Mouse (Mus musculus) naive thymus-derived CD4-positive, alpha-beta T cell, adult 2 months (primary cell): Measurements from ENCODE around the gene Itga9.

Experiments used
- DNase-seq: peaks from one replicate; pipeline ENCODE4 v3.0.0-alpha.2; 2011; ENCODE audit warnings: low read depth

Gene Itga9

DNA sequence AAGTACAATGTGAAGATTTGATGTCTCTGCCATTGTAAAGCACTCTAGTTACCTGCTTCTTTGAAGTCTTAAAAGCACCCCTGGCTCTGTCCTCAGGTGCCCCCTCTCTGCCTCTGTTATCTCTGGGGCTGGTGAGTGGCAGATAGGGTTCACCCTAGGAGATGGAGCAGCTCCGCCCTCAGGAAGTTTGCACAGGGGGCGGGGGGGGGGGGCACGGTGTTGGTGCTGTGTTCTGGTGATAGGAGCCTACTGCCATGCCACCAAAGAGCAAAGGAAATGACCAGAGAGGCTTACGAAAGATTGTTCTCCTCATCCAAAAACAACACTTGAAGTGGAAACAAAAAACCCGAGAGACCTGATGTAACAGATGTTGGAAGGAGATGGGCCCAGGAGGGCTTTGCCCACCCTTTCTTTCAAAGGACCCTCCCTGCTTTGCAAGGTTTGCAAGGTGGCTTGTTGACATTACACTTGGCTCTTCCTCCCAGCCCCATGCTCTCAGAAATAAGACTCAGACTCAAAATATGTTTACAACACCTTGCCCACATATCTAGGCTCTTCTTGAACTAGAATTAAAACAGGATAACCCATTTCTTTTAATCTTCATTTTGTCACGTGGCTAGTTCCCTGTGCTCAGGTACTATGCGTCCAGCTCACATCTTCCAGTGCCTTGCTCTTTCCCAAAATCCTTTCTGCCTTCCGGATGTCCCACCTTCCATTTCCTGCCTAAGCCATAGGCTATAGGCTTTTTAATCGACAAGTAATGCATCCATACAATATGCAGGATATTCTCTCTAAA, 79.9 kb downstream of the Itga9 start:
- DNase-seq = peak; percentile 36

DNA sequence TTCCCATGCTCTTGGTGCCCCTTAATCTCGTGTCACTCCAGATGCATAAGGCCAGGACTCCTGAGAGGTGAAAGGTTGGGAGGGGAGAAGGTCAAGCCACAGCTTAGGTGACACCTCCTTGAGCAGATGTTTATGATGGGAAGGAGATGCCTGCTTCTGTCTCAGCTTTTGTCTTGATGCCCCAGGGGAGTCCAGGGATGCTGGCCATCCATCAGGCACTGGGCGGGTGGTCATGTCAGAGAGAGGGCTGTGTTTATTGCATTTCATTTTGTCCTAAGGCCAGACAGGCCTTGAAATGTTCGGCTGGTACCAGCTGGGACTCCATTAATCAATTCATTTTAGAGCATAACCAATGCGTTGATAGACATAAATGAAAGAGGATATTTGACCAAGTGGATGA, 81.8 kb downstream of the Itga9 start:
- DNase-seq = no peak

DNA sequence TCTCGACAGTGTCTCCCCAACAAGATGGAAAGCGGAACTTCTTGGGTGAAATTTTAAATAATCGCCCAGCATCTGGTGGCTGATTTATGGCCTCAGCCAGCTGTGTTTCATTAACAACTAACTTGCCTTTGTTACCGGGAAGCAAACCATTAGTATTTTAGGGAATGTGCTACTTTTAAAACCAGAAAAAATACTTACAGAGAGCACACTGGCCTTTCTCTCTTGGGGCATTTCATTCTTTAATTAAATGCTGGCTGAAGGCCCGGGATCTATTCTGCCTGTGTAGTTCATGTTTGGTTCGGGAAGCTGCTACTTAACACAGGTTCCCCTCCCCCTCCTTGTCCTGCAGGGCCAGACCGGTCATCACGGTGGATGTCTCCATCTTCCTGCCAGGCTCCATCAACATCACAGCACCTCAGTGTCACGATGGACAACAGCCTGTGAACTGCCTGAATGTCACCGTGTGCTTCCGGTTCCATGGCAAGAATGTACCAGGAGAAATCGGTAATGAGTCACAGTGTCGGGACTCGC, 82.5 kb downstream of the Itga9 start:
- no peak for DNase-seq

DNA sequence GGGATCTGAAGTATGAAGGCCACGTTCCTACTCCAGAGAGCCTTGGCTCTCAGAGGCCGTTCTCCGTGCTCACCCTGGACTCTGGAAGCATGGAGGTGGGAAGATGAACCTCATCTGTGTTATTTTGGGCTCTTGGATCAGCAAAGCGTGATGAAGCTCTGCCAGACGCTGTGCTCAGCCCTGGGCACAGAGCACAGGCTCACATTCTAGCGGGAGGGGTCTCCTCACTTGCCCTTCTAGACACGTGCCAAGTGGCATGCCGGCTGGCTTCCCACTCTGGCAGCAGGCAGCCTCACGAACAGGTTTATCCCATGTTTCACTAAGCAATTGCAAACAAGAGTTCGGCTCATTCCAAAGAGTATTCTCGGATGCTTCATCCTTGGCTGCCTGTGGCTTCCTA, 86.8 kb downstream of the Itga9 start:
- no peak for DNase-seq

DNA sequence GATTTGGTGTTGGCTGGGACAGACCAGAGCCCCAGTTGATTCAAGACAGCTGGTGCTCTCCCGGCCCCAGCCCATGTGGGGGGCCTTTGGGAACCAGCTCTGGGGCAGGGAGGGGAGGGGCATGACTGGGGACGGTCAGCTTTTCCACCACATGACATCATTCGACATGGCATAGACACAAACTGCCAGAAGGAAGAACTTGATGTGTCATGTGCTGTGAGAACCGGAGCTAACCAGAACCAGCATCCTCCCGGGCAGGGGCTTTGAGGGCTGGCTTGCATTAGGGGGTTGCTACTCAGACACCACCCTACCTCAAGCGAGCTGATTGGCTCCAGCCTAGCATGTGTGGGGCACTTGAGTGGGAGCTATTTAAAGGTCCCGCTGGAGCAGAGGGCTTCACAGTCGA, 87.9 kb downstream of the Itga9 start:
- DNase-seq = no peak

DNA sequence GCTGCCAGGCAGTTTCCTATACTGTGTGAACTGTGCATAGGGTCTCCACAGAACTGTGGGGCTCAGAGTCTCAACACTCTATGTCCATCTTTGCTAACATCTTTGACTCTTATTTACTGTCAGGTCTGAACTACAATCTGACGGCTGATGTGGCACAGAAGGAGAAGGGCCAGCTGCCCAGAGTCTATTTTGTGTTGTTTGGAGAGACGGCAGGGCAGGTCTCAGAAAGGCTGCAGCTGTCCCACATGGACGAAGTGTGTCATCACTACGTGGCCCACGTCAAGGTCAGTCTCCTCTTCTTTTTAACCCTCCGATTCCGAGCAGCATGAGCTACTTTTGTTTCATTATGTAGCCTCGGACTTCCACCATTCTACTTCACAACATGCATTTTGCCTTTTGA, 91.7 kb downstream of the Itga9 start:
- DNase-seq = no peak

DNA sequence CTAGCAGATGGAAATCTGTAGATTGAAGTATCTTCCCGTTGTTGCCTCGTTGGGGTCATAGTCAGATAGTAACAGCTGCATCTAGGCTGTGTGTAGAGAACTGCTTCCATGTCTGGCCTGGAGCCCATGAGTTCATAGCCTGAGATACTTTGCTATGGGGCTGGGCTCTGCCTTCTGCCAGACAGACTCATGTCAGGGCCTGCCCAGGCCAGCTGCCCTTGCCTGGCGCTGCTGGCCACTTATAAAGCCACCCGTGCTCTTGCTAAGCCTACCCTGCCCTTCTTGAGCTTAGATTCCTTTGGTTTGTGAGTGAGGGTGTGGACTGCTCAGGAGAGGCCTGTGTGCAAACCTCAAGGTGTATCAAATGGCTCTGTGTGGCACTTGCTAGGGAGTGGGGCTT, 93.2 kb downstream of the Itga9 start:
- no peak for DNase-seq

DNA sequence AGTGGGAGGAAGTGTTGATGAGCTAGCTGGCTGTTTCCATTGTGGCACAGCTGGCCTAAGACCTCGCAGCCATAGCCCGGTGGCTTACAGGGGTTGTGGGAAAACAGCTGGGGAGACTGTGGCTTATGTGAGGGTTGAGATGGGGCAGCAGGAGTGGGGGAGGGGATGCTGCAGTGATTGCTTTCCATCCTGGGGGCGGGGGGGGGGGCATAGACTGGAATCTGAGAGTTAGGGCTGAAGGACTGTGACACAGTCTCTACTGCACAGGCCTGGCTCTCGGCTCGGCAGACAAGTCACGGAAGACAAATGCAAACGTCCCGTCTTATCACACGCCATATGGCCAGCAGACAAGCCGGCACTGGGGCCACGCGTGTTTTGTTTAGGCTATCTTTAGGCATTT, 94.4 kb downstream of the Itga9 start:
- DNase-seq = no peak

DNA sequence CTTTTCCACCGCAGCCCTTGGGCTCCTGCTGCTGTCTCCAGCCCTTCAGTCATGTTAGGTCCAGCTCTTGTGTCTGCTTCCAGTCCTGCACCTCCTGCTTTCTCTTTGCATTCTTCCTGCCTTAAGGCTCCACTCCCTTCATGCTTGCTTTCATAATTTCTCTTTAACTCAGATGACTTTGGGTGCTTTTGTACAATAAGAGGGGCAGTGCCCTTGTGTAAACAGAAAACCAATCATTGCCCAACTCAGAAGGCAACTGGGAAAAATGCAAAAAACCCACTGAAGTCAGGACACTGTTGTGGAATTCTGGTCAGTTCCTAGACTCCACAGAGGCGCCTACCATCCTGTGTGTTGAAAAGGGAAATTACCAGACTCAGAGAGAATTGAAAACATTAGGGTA, 95.3 kb downstream of the Itga9 start:
- no peak for DNase-seq

DNA sequence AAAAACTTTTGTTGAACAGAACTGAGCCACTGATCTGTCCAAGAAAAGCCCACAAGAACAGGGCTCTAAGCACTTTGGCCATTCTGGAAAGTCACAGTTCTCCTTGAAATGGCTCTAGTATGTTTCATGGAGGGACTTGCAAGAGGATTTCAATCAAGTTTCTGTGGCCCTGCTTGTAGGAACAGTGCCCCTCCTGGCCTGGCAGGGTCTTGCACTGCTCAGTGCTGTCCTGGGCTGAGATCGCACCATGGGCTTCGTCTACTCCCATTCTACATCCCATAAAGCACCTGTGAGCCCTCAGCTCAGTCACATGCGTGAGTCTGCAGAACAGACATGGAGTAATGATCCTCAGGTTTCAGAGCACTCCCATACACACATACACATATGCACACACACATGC, 96.7 kb downstream of the Itga9 start:
- no peak for DNase-seq

DNA sequence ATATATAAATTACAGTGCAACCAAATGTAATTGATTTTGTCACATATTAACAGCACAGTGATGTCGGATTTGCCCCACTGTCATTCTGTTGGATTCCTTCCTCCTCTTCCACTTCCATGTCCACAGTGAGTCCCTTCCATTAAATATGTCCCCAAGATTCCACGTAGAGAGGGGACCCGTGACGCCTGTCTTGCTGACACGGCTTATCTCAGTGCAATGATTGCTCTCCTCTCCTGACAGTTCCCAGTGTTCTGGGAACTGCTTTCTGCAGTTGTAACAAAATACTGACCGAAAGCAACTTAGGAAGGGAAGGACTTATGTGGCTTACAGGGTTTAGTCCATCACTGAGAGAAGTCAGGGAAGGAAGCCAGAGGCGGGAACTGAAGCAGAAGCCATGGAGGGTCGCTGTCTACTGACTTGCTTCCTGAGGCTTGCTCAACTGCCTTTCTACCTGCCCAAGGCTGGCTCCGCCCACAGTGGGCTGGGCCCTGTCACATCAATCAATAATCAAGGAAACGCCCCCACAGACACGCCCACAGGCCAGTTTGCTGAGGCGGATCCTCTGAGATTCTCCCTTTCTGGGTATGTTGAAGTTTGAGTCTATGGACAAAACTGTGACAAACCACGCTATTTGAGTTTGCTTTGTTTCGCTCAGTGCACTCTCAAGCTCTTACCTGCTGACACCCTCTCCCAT, 99.0 kb downstream of the Itga9 start:
- DNase-seq = peak; percentile 81

DNA sequence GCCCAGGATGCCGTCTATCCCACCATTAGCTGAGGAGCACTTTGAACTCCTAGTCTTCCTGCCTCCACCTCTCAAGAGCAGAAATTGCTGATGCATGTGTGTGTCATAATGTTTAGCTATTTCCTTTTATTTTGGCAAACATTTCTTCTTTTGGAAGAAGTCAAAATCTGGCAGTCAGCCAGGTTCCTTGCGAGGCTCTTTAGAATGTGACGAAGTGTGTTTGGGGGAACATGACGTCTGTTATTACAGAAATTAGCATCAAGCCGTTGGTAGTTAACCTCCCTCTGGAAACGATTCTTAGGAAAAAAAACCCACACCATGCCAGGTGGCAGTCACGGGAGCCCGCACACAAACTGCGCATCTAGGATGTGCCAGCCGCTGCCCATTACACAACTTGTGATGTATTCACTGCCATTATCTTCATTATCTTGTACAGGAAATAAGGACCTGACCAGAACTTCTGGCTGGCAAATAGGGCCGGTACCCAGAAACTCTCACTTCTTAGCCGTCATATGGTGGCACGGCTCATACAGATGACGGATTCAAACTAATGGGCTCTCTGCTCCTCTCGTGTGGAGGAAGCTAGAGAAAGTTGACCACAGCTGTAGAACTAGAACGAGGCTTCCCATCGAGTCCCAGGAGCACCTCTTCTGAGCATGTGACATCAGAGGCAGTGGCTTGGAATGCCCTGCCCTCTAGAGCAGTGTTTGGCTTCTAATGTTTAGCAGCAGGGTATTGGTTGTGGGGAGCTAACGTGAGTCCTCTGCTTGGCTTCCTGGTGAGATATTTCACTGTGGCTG, 99.9 kb downstream of the Itga9 start:
- peak; percentile 64 for DNase-seq

DNA sequence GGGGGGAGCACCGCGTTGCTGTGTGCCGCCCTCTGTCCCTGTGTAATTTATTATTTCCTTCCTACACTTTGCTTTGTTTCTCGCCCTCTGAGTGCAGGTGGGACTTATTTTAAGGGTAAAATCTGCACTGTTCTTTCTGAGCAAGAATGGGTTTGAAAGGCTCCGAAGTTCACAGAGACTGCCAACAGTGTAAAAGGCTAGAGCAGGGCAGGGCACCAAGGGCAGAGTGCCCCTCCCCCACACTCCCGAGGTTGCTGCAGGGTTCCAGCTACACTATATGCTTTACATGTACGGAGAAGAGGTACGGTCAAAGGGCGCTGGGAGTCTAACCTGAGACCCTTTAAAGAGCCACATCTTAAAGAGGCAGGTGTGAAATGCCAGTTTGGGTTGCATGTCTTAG, 104.1 kb downstream of the Itga9 start:
- DNase-seq = no peak

DNA sequence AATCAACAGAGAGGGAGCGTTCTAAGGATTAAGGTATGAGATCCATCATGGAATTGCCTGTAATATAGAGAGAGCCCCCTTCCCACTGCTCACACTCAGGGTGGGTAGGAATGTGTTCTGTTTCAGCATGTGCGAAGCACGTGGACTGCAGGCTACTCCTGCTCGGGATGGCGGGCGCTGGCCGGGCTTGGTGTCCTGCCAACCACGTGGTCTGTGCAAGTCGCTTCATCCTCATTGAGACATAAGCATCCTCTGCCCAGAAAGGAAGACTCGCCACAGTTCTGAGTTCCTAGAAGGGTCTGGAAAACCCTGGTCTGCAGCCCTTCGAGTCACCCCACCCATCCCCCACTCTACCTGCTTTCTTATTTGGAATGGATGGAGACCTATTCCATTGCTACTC, 105.3 kb downstream of the Itga9 start:
- no peak for DNase-seq

DNA sequence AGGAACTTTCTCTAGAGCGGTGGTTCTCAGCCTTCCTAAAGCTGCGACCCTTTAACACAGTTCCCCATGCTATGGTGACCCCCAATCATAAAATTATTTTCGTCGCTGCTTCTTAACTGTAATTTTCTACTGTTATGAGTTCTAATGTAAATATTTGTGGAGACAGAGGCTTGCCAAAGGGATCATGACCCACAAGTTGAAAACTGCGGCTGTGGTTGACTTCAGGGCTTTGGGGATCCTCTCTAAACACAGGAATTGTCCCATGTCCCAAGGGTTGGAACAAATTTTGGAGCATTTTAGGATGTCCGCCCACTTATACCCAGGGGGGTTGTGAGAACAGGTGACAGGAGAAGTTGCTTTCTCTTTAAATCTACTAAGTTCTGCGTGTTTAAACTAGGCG, 107.0 kb downstream of the Itga9 start:
- DNase-seq = no peak

DNA sequence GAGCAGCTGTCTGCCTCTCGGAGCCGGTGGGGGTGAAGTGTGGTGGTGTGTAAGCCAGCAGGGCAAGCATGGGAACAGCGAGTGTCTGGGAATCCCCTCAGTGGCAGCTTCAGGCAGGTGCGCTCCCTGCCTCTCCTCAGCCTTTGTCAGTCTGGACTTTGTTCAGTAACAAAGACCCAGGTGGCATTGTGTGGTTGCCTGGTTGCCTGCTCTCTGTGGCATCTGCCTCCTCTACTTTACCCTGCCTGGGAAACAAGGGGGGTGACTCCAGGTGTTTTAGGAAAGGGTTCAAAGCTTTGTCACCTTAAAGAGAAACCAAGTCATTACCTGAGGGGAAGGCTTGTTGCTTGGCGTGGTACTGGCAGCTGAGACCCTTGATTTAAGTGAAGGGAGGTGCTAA, 108.0 kb downstream of the Itga9 start:
- no peak for DNase-seq

DNA sequence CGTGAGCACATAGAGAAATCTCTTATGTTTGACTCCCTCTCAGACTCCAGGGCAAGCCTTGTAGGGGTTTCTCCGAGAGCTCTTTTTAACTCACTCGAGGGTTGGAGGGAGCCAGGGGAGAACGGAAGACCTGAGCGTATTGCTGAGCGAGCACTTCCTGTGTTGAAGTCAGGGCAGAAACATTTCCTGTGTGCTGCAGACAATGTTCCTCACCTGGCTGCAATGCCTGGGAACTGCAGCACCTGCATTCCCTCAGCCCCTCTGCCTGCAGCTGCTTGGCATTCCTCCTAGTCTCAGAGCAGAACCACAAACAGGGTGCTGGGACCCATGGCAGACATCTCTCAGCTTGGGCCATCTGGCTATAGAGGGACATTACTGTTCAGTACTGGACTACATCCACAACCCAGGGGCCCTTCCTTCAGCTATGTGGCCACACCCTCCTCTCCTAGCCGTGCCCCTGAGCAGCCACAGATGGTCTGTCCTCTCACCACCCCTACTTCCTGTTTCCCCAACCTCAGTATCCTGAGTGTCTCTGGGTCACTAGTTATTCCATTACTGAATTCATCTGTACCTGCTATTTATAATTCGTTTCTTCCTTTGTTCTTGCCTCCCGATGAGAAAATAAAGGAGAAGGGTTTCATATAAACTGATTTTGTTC, 109.6 kb downstream of the Itga9 start:
- peak; percentile 81 for DNase-seq

DNA sequence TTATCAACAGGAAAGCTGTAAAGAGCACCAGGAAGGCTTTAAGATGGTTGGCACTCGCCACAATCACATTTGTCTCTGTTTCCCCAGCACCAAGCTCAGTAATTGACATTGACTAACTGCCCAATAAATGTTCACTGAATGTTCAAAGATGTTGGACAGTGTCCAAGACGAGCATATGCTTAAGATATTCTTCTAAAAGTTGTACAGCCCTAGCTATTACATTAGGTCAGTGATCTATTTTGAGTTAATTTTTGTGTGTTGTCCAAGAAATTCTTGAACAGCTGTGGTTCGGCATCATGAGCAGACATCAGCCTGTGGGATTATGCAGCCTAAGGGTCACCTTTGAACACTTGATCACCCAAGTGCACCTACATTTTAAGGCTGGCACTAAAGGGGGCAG, 110.9 kb downstream of the Itga9 start:
- no peak for DNase-seq

DNA sequence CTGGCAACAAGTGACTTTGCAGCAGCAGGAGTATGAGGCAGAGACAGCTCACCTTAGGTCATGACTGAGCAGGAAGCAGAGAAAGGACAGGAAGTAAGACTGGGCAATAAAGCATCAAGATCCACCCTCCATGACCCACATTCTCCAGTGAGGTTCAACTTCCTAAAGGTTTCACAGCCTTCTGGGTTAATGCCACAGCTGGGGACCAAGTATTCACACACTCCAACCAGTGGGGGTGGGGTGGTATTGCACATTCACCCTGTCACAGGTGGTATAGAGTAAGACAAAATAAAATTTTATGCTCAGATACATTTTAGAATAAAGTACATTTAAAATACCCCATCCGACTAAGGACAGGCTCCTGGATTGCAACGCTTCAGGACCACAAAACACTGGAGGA, 112.0 kb downstream of the Itga9 start:
- no peak for DNase-seq

DNA sequence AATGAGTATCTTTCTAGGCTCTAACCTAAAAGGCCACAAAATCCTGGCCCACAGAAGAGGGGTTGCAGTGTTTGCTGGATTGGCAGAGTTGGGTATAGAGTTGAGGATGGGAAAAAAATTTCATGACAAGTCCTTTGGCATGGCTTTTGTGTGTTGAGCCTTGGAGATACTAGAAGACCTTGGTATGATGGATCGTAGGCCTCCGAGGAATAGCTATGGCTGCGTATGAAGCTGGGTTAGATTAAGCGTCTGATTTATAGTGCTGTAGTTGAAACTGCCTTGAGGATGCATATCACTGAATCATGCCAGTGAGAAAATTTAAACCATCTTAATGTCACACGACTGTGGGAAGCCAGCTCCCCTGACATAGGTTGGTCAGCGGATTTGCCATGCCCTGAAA, 114.6 kb downstream of the Itga9 start:
- DNase-seq = no peak

DNA sequence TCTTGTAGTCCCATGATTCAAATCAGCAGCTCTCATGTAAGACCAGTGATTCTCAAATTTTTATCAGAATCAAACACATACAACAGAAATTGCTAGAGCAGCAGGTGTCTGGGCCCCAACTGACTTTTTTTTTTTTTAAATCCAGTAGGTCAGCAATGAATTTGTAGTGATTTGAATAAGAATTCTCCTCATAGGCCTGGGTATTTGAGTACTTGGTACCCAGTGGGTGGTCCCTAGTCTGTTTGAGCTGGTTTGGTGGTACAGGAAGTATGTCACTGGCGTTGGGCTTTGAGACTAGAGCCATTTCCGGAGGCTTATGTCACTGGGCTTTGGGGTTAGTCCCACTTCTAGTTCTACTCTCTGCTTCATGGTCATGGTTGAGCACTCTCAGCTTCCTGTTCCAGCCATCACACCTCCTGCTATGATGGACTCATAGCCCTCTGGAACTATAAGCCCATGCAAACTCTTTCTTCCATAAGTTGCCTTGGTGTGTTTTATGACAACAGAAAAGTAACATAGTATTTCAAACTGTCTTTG, 116.4 kb downstream of the Itga9 start:
- no peak for DNase-seq

DNA sequence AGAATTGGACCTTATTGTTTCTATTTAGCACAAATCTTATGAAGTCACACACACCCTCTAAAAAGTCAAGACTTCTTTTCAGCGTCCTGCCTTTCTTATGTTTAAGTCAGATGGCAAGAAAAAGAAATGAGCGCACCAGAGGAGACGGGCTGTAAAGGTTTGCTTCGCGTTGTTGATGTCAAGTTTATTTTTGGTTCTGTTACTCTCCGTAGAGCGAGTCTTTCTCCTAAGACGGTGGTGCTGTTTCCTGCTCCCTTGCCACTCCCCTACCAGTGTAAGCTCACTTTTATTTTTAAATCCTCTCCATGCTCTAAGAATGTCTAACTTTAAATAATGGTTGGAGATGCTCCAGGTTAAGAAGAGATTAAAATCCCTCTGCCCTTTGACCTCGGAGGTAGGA, 118.6 kb downstream of the Itga9 start:
- peak; percentile 54 for DNase-seq
